Mouse (Mus musculus) forebrain, postnatal 0 days (tissue): Measurements from ENCODE around the gene Nbeal1. TPM values are rescaled to one million over a fixed set of nuclear protein-coding genes. Genes with fewer than 3 reads are reported as not detected.

ENCODE experiments used
- ATAC-seq: fragments of 200-750 bp; cut with Nextera tagmentation; 2 replicates; pipeline ENCODE4 v1.8.0; 2017; ENCODE audit warnings: mild to moderate bottlenecking, moderate library complexity
- DNase-seq: peaks from one replicate; pipeline ENCODE4 v3.0.0-alpha.2; 2015
- H3K27ac ChIP-seq: fragments of 300-500 bp; sonication (generic); 2 replicates; pipeline ENCODE4 v1.5.1; 2014; ENCODE audit warnings: low read depth, mild to moderate bottlenecking, antibody characterized with exemption, low read length, moderate library complexity, mixed read lengths
- H3K27me3 ChIP-seq: fragments of 300-500 bp; sonication (generic); 2 replicates; pipeline ENCODE4 v1.6.1; 2014; ENCODE audit warnings: mild to moderate bottlenecking, low read length, mixed read lengths; ENCODE audit not compliant: insufficient read depth
- H3K36me3 ChIP-seq: fragments of 300-500 bp; sonication (generic); 2 replicates; pipeline ENCODE4 v1.6.1; 2014; ENCODE audit warnings: mild to moderate bottlenecking, moderate library complexity; ENCODE audit not compliant: insufficient read depth
- H3K4me1 ChIP-seq: fragments of 300-500 bp; sonication (generic); 2 replicates; pipeline ENCODE4 v1.6.1; 2014; ENCODE audit warnings: antibody characterized with exemption; ENCODE audit not compliant: insufficient read depth
- H3K4me2 ChIP-seq: fragments of 300-500 bp; sonication (generic); 2 replicates; pipeline ENCODE4 v1.6.1; 2014; ENCODE audit warnings: low read depth, mild to moderate bottlenecking, moderate library complexity
- H3K4me3 ChIP-seq: fragments of 300-500 bp; sonication (generic); 2 replicates; pipeline ENCODE4 v1.5.1; 2014; ENCODE audit warnings: low read depth, low read length, mixed read lengths
- H3K9ac ChIP-seq: fragments of 300-500 bp; sonication (generic); 2 replicates; pipeline ENCODE4 v1.6.1; 2014; ENCODE audit warnings: mild to moderate bottlenecking
- H3K9me3 ChIP-seq: fragments of 300-500 bp; sonication (generic); 2 replicates; pipeline ENCODE4 v1.6.1; 2016; ENCODE audit warnings: low read length
- CTCF ChIP-seq: sonication (generic); IDR thresholded peaks from 2 replicates; pipeline ENCODE4 v1.5.1; 2016; ENCODE audit warnings: antibody characterized with exemption, control low read depth, low read depth
- WGBS: fragments of 180-500 bp; shearing (Covaris S2); extraction: QIAGEN DNeasy Blood & Tissue Kit; methylation state at CpG from one replicate; pipeline ENCODE4 v1.1.7; 2014; 5-methylcytosine and 5-hydroxymethylcytosine counted together
- polyA plus RNA-seq: library from polyadenylated mRNA; unstranded; fragments of >200 nt; fragmentation: Nextera tagmentation; extraction: Ambion mirVana; gene quantifications from 2 replicates; pipeline ENCODE4 v1.2.1, GENCODE M21; 2015
- total RNA-seq: library from RNA; depleted of rRNA; stranded (reverse); fragments of >200 nt; gene quantifications from 2 replicates; pipeline ENCODE4 v1.2.3, GENCODE M21; 2014; rRNA removed

The Nbeal1 gene
- total and polyA plus RNA-seq, 2 experiments from 2014 or later: 4.0 to 30.0 TPM

DNA sequence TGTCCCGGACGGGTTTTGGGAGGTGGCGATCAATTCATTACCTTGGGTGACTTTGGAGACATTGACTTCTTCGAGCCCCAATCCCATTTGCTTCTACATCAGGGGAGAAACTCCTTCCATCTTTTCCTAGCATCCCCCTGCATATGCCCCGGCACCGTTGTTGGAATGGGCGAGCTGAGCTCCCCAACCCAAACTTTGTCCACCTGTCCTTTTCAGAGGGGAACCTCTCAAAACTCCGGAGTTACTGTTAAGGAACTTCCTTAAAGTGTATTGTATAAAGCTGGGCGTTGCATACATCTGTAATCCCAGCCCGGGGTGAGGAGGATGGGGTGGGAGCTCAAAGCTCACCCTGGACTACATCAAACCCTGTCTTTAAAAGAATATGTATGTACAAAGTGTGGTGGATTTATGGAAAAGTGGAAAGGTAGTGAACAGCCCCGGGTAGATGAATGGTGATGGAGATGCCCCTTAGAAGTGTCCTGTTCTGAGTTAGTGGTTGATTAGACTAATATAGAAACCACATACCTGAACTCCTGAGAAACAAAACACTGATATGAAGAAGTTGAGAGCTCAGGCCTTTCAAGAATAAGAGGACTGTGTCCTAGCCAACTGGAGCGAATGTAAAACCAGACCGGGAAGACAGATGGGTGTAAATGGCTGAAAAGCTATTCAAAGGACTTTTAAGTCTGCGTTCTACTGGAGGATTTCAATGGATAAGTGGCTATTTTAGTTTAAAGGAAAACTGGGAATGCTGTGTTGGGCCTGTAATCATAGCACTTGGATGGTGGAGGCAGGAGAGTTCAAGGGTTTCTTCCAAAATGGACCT is 163.4 kb downstream of the Nbeal1 start:
- peak overlapping the region; percentile 87 for H3K27ac ChIP-seq
- H3K9ac ChIP-seq: peak overlapping the region; percentile 71
- DNase-seq (peak; percentile 32), ATAC-seq (peak; percentile 36; the same call in 1 of the 2 replicates)
- H3K4me3 ChIP-seq: peak overlapping the region; percentile 71
- no peaks in the 10 kb centered on the region for H3K4me1 ChIP-seq
- peak overlapping the region; percentile 76 for H3K4me2 ChIP-seq
- H3K9me3 ChIP-seq: no peaks in the 10 kb centered on the region
- no peak for TF ChIP-seq CTCF
- no peaks in the 10 kb centered on the region for H3K27me3 ChIP-seq
- 0 out of 2 replicates have a peak, but pooled peaks cover 4% of the 10 kb centered on the region for H3K36me3 ChIP-seq
- WGBS: 3% methylated on average over 14 of the region's 14 CpGs

DNA sequence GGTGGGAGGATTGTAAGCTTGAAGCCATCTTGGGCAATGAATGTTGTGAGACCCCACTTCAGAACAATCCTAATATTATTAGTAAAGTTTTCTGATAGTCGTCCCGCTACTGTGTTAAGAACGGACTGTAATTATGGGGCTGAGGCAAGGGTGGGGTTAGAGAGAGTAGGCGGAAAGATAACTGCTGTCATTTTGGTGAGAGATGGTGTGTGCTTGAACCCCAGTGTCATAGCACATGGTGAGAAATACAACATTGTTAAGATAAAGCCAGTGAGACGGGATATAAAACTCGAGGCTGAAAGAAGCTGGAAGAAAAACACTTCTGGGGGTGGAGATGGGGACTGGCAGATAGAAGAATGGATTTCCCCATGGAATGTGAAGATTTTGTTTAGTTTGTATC is 164.3 kb downstream of the Nbeal1 start:
- 90% methylated on average over 6 of the region's 6 CpGs for WGBS
- no peak for TF ChIP-seq CTCF
- Histone ChIP-seq H3K9me3 (0 out of 2 replicates have a peak, but pooled peaks cover under 1% of the 10 kb centered on the region), H3K4me2 (no peak overlapping the region), H3K4me3 (no peak overlapping the region), H3K9ac (no peak overlapping the region), H3K36me3 (no peaks in the 10 kb centered on the region), H3K27me3 (no peaks in the 10 kb centered on the region), H3K27ac (no peak overlapping the region), H3K4me1 (no peaks in the 10 kb centered on the region)
- DNase-seq: no peak
- ATAC-seq: no peak

GRCm38 (mm10) chr1:60345712-60346111 is 165.3 kb downstream of the Nbeal1 start:
- 97% methylated on average over 2 of the region's 2 CpGs for WGBS
- Histone ChIP-seq H3K4me2 (no peak overlapping the region), H3K4me1 (no peaks in the 10 kb centered on the region), H3K36me3 (no peaks in the 10 kb centered on the region), H3K4me3 (no peak overlapping the region), H3K9me3 (0 out of 2 replicates have a peak, but pooled peaks cover 6% of the 10 kb centered on the region), H3K27me3 (no peaks in the 10 kb centered on the region), H3K9ac (no peak overlapping the region), H3K27ac (no peak overlapping the region)
- no peak for DNase-seq
- no peak for TF ChIP-seq CTCF
- no peak for ATAC-seq

GRCm38 (mm10) chr1:60352786-60353185 is 172.4 kb downstream of the Nbeal1 start:
- H3K9ac ChIP-seq: no peak overlapping the region
- H3K4me2 ChIP-seq: no peak overlapping the region
- no peak for TF ChIP-seq CTCF
- H3K27me3 ChIP-seq: no peaks in the 10 kb centered on the region
- DNase-seq: no peak
- H3K4me3 ChIP-seq: no peak overlapping the region
- WGBS: 85% methylated on average over 5 of the region's 5 CpGs
- H3K9me3 ChIP-seq: 0 out of 2 replicates have a peak, but pooled peaks cover 6% of the 10 kb centered on the region
- no peak overlapping the region for H3K27ac ChIP-seq
- no peak for ATAC-seq
- H3K4me1 ChIP-seq: no peaks in the 10 kb centered on the region
- H3K36me3 ChIP-seq: no peaks in the 10 kb centered on the region

DNA sequence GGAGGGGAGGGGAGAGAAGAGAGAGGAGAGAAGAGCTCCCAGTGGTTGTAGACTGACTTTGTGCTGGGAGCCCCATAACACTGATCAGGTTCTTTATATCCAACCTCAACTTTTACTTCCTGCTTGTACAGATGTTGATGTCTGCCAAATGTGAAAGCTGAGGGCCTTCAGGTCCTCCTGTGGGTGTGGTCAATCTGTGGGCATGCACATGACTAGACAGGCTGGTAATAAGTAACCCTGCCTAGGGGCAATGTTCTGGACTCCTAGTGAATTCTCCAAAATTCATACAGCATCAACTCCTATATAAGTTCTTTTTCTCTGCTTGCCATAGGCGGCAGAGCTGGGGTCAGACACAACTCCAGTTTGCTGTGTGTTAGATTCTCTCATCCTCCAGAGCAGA is 181.2 kb downstream of the Nbeal1 start:
- H3K9me3 ChIP-seq: no peaks in the 10 kb centered on the region
- H3K27ac ChIP-seq: no peak overlapping the region
- TF ChIP-seq CTCF: no peak
- ATAC-seq (no peak), DNase-seq (no peak)
- no peaks in the 10 kb centered on the region for H3K27me3 ChIP-seq
- H3K9ac ChIP-seq: no peak overlapping the region
- no peaks in the 10 kb centered on the region for H3K36me3 ChIP-seq
- H3K4me3 ChIP-seq: no peak overlapping the region
- no peak overlapping the region for H3K4me2 ChIP-seq
- H3K4me1 ChIP-seq: no peaks in the 10 kb centered on the region
- WGBS: 94% methylated on average over 1 of the region's 1 CpGs

GRCm38 (mm10) chr1:60376556-60376955 is 196.2 kb downstream of the Nbeal1 start:
- peaks cover 2% of the 10 kb centered on the region; the same call in 1 of the 2 replicates for H3K36me3 ChIP-seq
- no peak overlapping the region for H3K9ac ChIP-seq
- H3K4me1 ChIP-seq: no peaks in the 10 kb centered on the region
- no peak overlapping the region for H3K4me2 ChIP-seq
- no peak for TF ChIP-seq CTCF
- no peaks in the 10 kb centered on the region for H3K27me3 ChIP-seq
- H3K4me3 ChIP-seq: no peak overlapping the region
- H3K27ac ChIP-seq: no peak overlapping the region
- 89% methylated on average over 1 of the region's 1 CpGs for WGBS
- ATAC-seq: no peak
- H3K9me3 ChIP-seq: no peaks in the 10 kb centered on the region
- no peak for DNase-seq

GRCm38 (mm10) chr1:60381910-60382309 is 201.5 kb downstream of the Nbeal1 start:
- ATAC-seq (no peak), DNase-seq (no peak)
- H3K4me2 ChIP-seq: no peak overlapping the region
- no peak overlapping the region for H3K4me3 ChIP-seq
- no peak overlapping the region for H3K27ac ChIP-seq
- no peaks in the 10 kb centered on the region for H3K27me3 ChIP-seq
- no peak overlapping the region for H3K9ac ChIP-seq
- H3K36me3 ChIP-seq: 0 out of 2 replicates have a peak, but pooled peaks cover 6% of the 10 kb centered on the region
- TF ChIP-seq CTCF: no peak
- no peaks in the 10 kb centered on the region for H3K9me3 ChIP-seq
- WGBS: 76% methylated on average over 3 of the region's 3 CpGs
- no peaks in the 10 kb centered on the region for H3K4me1 ChIP-seq

Other genes with a start within 250 kb of the Nbeal1 start
- gene Ica1l, start 137.4 kb upstream of the Nbeal1 start, total RNA-seq: 63.2 and 63.6 TPM in 2 replicates
- gene Ica1l, start 137.4 kb upstream of the Nbeal1 start, polyA plus RNA-seq: 57.3 and 67.5 TPM in 2 replicates
- 15.6 and 30.2 TPM in 2 replicates for gene Carf, start 82.4 kb upstream of the Nbeal1 start, total RNA-seq
- gene Carf, start 82.4 kb upstream of the Nbeal1 start, polyA plus RNA-seq: 5.3 and 7.0 TPM in 2 replicates
- 29.2 and 33.2 TPM in 2 replicates for gene Wdr12, start 82.0 kb upstream of the Nbeal1 start, total RNA-seq
- 51.8 and 55.3 TPM in 2 replicates for gene Wdr12, start 82.0 kb upstream of the Nbeal1 start, polyA plus RNA-seq
- gene Cyp20a1, start 162.7 kb downstream of the Nbeal1 start, total RNA-seq: 21.5 and 22.3 TPM in 2 replicates
- 11.1 and 12.9 TPM in 2 replicates for gene Cyp20a1, start 162.7 kb downstream of the Nbeal1 start, polyA plus RNA-seq
- gene Abi2, start 229.0 kb downstream of the Nbeal1 start, total RNA-seq: 300 and 336 TPM in 2 replicates
- 99.5 and 116 TPM in 2 replicates for gene Abi2, start 229.0 kb downstream of the Nbeal1 start, polyA plus RNA-seq